Mouse (Mus musculus) liver (tissue): ENCODE results near the gene Olfr134.
"Not testable (repeated sequence)": the region's sequence is repeated elsewhere in the genome, so short reads cannot be mapped to it uniquely, and the experiment has no call there.

ENCODE experiments used
- DNase-seq: peaks from one replicate; pipeline ENCODE4 v3.0.0-alpha.2; 2020; ENCODE audit warnings: mixed read lengths

Olfr134 gene

GRCm38 (mm10) chr17:38171088-38171487, at the start of gene Olfr134:
Gene Olfr134, plus strand, starts transcription at chr17:38171388.
- no peak for DNase-seq

DNA sequence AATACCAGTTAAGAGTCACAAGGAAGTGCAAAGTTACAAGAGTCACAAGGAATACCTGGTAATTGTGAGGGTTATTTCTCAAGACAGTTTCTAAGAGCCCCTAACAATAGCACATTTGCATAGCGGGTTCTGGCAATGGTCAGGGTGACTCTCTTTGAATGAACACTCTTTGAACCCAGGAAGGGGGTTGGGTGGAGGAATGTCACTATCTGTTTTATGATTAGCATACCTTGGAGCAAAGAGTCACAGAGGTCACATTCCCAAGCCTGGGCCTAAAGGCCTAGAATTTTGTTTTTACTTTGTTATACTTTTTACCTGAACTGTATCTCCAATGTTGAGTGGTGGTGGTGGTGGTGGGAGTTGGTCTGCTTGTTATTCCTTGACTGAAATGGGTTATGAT, 47.0 kb upstream of the Olfr134 start:
- not testable (repeated sequence) for DNase-seq

- not testable (repeated sequence) for DNase-seq
These were observed 45.8 kb upstream of the Olfr134 start for GRCm38 (mm10) chr17:38125371-38125770.

DNA sequence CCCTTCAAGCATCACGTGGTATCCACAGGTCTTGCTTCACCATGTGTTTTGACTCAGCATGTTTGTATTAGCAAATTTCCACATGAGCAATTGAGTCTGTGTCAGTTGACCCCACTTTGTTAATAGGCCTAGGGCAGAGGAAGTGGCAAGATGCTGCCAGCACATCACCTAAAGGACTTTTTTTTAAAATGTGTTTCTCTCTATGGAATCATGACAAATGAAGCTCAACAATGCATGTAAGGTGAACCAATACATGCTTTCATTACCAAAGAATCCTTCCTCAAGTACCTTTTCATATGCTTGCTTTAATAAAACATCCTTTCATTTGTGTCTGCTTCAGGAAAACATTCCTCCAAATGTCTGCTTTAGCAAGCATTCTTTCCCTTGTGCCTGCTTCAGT, 36.8 kb upstream of the Olfr134 start, which contains the start of gene Olfr132:
Gene Olfr132, minus strand, starts transcription at position 101 of the 400 bp plus-strand sequence.
- DNase-seq, result no peak

GRCm38 (mm10) chr17:38144981-38145380, 26.2 kb upstream of the Olfr134 start, which contains the start of gene Olfr133:
Gene Olfr133, plus strand, starts transcription at chr17:38145281.
- DNase-seq, result no peak

- DNase-seq, result no peak
These were observed 32.8 kb downstream of the Olfr134 start, which contains the start of gene Olfr135 for GRCm38 (mm10) chr17:38204035-38204434. Gene Olfr135, plus strand, starts transcription at chr17:38204335.
